Mouse (Mus musculus): Measurements from ENCODE around the gene Cdh4. TPM values are rescaled to one million over a fixed set of nuclear protein-coding genes. Genes with fewer than 3 reads are reported as not detected.

Gene Cdh4
- polyA plus RNA-seq, 1 experiment from 2014 or later: 42.8 TPM

- 53% methylated on average over 10 of the region's 10 CpGs for WGBS
- H3K4me3 ChIP-seq (replicated peaks; ENCODE audit: low read depth, low read length): no peak overlapping the region
- ATAC-seq (ENCODE audit: low FRiP score, low TSS enrichment) (no peak), DNase-seq (peak; percentile 36)
- H3K27ac ChIP-seq (replicated peaks; ENCODE audit: low read depth, low read length): no peak overlapping the region
- no peak overlapping the region for H3K9ac ChIP-seq (replicated peaks; ENCODE audit: low read length)
- H3K4me1 ChIP-seq (ENCODE audit: control insufficient read depth, insufficient read depth, low read length): peaks cover 7% of the 10 kb centered on the region
- no peaks in the 10 kb centered on the region for H3K9me3 ChIP-seq (ENCODE audit: control insufficient read depth, low read length)
- H3K36me3 ChIP-seq (ENCODE audit: control insufficient read depth, insufficient read depth, low read length): no peaks in the 10 kb centered on the region
- no peak overlapping the region for H3K4me2 ChIP-seq (ENCODE audit: low read length)
- H3K27me3 ChIP-seq (ENCODE audit: control insufficient read depth, insufficient read depth, low read length): no peaks in the 10 kb centered on the region
Observed at GRCm38 (mm10) chr2:179481363-179481762, 39.1 kb downstream of the Cdh4 start.

- Histone ChIP-seq H3K4me1 (ENCODE audit: control insufficient read depth, insufficient read depth, low read length) (peaks cover 5% of the 10 kb centered on the region; the same call in 1 of the 2 replicates), H3K9ac (replicated peaks; ENCODE audit: low read length) (no peak overlapping the region), H3K36me3 (ENCODE audit: control insufficient read depth, insufficient read depth, low read length) (no peaks in the 10 kb centered on the region), H3K4me3 (replicated peaks; ENCODE audit: low read depth, low read length) (no peak overlapping the region), H3K27me3 (ENCODE audit: control insufficient read depth, insufficient read depth, low read length) (no peaks in the 10 kb centered on the region), H3K4me2 (ENCODE audit: low read length) (no peak overlapping the region), H3K9me3 (ENCODE audit: control insufficient read depth, low read length) (no peaks in the 10 kb centered on the region), H3K27ac (replicated peaks; ENCODE audit: low read depth, low read length) (no peak overlapping the region)
- WGBS: 59% methylated on average over 21 of the region's 21 CpGs
- ATAC-seq (ENCODE audit: low FRiP score, low TSS enrichment) (peak; percentile 62), DNase-seq (peak; percentile 80)
Observed at GRCm38 (mm10) chr2:179488526-179489139, 46.4 kb downstream of the Cdh4 start.

- 42% methylated on average over 11 of the region's 11 CpGs for WGBS
- Histone ChIP-seq H3K27ac (replicated peaks; ENCODE audit: low read depth, low read length) (no peak overlapping the region), H3K9me3 (ENCODE audit: control insufficient read depth, low read length) (no peaks in the 10 kb centered on the region), H3K9ac (replicated peaks; ENCODE audit: low read length) (no peak overlapping the region), H3K36me3 (ENCODE audit: control insufficient read depth, insufficient read depth, low read length) (no peaks in the 10 kb centered on the region), H3K4me2 (ENCODE audit: low read length) (no peak overlapping the region), H3K4me3 (replicated peaks; ENCODE audit: low read depth, low read length) (no peak overlapping the region), H3K4me1 (ENCODE audit: control insufficient read depth, insufficient read depth, low read length) (peaks cover 5% of the 10 kb centered on the region; the same call in 1 of the 2 replicates), H3K27me3 (ENCODE audit: control insufficient read depth, insufficient read depth, low read length) (no peaks in the 10 kb centered on the region)
- ATAC-seq (ENCODE audit: low FRiP score, low TSS enrichment) (no peak), DNase-seq (peak; percentile 26)
Observed at GRCm38 (mm10) chr2:179491891-179492290, 49.7 kb downstream of the Cdh4 start.

GRCm38 (mm10) chr2:179494276-179494675, 52.0 kb downstream of the Cdh4 start:
- Histone ChIP-seq H3K4me3 (replicated peaks; ENCODE audit: low read depth, low read length) (no peak overlapping the region), H3K9me3 (ENCODE audit: control insufficient read depth, low read length) (no peaks in the 10 kb centered on the region), H3K27me3 (ENCODE audit: control insufficient read depth, insufficient read depth, low read length) (no peaks in the 10 kb centered on the region), H3K4me2 (ENCODE audit: low read length) (no peak overlapping the region), H3K9ac (replicated peaks; ENCODE audit: low read length) (no peak overlapping the region), H3K4me1 (ENCODE audit: control insufficient read depth, insufficient read depth, low read length) (no peaks in the 10 kb centered on the region), H3K36me3 (ENCODE audit: control insufficient read depth, insufficient read depth, low read length) (no peaks in the 10 kb centered on the region), H3K27ac (replicated peaks; ENCODE audit: low read depth, low read length) (no peak overlapping the region)
- WGBS: 94% methylated on average over 1 of the region's 1 CpGs
- ATAC-seq (ENCODE audit: low FRiP score, low TSS enrichment) (no peak), DNase-seq (no peak)

- H3K4me2 ChIP-seq (ENCODE audit: low read length): no peak overlapping the region
- H3K36me3 ChIP-seq (ENCODE audit: control insufficient read depth, insufficient read depth, low read length): no peaks in the 10 kb centered on the region
- ATAC-seq (ENCODE audit: low FRiP score, low TSS enrichment) (no peak), DNase-seq (no peak)
- no peaks in the 10 kb centered on the region for H3K27me3 ChIP-seq (ENCODE audit: control insufficient read depth, insufficient read depth, low read length)
- no peak overlapping the region for H3K9ac ChIP-seq (replicated peaks; ENCODE audit: low read length)
- H3K4me1 ChIP-seq (ENCODE audit: control insufficient read depth, insufficient read depth, low read length): no peaks in the 10 kb centered on the region
- H3K27ac ChIP-seq (replicated peaks; ENCODE audit: low read depth, low read length): no peak overlapping the region
- 89% methylated on average over 16 of the region's 16 CpGs for WGBS
- no peaks in the 10 kb centered on the region for H3K9me3 ChIP-seq (ENCODE audit: control insufficient read depth, low read length)
- H3K4me3 ChIP-seq (replicated peaks; ENCODE audit: low read depth, low read length): no peak overlapping the region
Observed at GRCm38 (mm10) chr2:179510439-179510838, 68.2 kb downstream of the Cdh4 start.

- no peak for ATAC-seq (ENCODE audit: low FRiP score, low TSS enrichment)
- 79% methylated on average over 9 of the region's 9 CpGs for WGBS
Observed at GRCm38 (mm10) chr2:179516559-179516958, 74.3 kb downstream of the Cdh4 start.

GRCm38 (mm10) chr2:179518456-179519032, 76.3 kb downstream of the Cdh4 start:
- Histone ChIP-seq H3K9me3 (ENCODE audit: control insufficient read depth, low read length) (no peaks in the 10 kb centered on the region), H3K27me3 (ENCODE audit: control insufficient read depth, insufficient read depth, low read length) (no peaks in the 10 kb centered on the region; the same call in 1 of the 2 replicates), H3K4me1 (ENCODE audit: control insufficient read depth, insufficient read depth, low read length) (peaks cover 38% of the 10 kb centered on the region), H3K36me3 (ENCODE audit: control insufficient read depth, insufficient read depth, low read length) (no peaks in the 10 kb centered on the region), H3K9ac (replicated peaks; ENCODE audit: low read length) (no peak overlapping the region), H3K27ac (replicated peaks; ENCODE audit: low read depth, low read length) (no peak overlapping the region), H3K4me3 (replicated peaks; ENCODE audit: low read depth, low read length) (no peak overlapping the region), H3K4me2 (ENCODE audit: low read length) (no peak overlapping the region)
- peak; percentile 57 for DNase-seq
- ATAC-seq (ENCODE audit: low FRiP score, low TSS enrichment): no peak
- WGBS: 20% methylated on average over 14 of the region's 14 CpGs

More at GRCm38 (mm10) chr2:179516559-179516958, 74.3 kb downstream of the Cdh4 start:
- Histone ChIP-seq H3K9ac (replicated peaks; ENCODE audit: low read length) (no peak overlapping the region), H3K27me3 (ENCODE audit: control insufficient read depth, insufficient read depth, low read length) (no peaks in the 10 kb centered on the region), H3K4me2 (ENCODE audit: low read length) (no peak overlapping the region), H3K27ac (replicated peaks; ENCODE audit: low read depth, low read length) (no peak overlapping the region), H3K4me3 (replicated peaks; ENCODE audit: low read depth, low read length) (no peak overlapping the region), H3K4me1 (ENCODE audit: control insufficient read depth, insufficient read depth, low read length) (peaks cover 26% of the 10 kb centered on the region), H3K9me3 (ENCODE audit: control insufficient read depth, low read length) (no peaks in the 10 kb centered on the region), H3K36me3 (ENCODE audit: control insufficient read depth, insufficient read depth, low read length) (no peaks in the 10 kb centered on the region)
- no peak for DNase-seq

- DNase-seq: no peak
- no peak overlapping the region for H3K27ac ChIP-seq (replicated peaks; ENCODE audit: low read depth, low read length)
Observed at GRCm38 (mm10) chr2:179519161-179519560, 76.9 kb downstream of the Cdh4 start.

GRCm38 (mm10) chr2:179519931-179520330, 77.7 kb downstream of the Cdh4 start:
- no peak for ATAC-seq (ENCODE audit: low FRiP score, low TSS enrichment)
- Histone ChIP-seq H3K9ac (replicated peaks; ENCODE audit: low read length) (no peak overlapping the region), H3K4me1 (ENCODE audit: control insufficient read depth, insufficient read depth, low read length) (peaks cover 38% of the 10 kb centered on the region), H3K27ac (replicated peaks; ENCODE audit: low read depth, low read length) (peak overlapping the region; percentile 38; the same call in 1 of the 2 replicates), H3K36me3 (ENCODE audit: control insufficient read depth, insufficient read depth, low read length) (no peaks in the 10 kb centered on the region), H3K9me3 (ENCODE audit: control insufficient read depth, low read length) (no peaks in the 10 kb centered on the region), H3K4me3 (replicated peaks; ENCODE audit: low read depth, low read length) (no peak overlapping the region), H3K4me2 (ENCODE audit: low read length) (no peak overlapping the region), H3K27me3 (ENCODE audit: control insufficient read depth, insufficient read depth, low read length) (no peaks in the 10 kb centered on the region; the same call in 1 of the 2 replicates)
- 26% methylated on average over 7 of the region's 7 CpGs for WGBS
- DNase-seq: no peak

More at GRCm38 (mm10) chr2:179519161-179519560, 76.9 kb downstream of the Cdh4 start:
- Histone ChIP-seq H3K4me2 (ENCODE audit: low read length) (no peak overlapping the region), H3K9me3 (ENCODE audit: control insufficient read depth, low read length) (no peaks in the 10 kb centered on the region), H3K36me3 (ENCODE audit: control insufficient read depth, insufficient read depth, low read length) (no peaks in the 10 kb centered on the region), H3K4me1 (ENCODE audit: control insufficient read depth, insufficient read depth, low read length) (peaks cover 38% of the 10 kb centered on the region), H3K9ac (replicated peaks; ENCODE audit: low read length) (no peak overlapping the region; the same call in 1 of the 2 replicates), H3K4me3 (replicated peaks; ENCODE audit: low read depth, low read length) (no peak overlapping the region), H3K27me3 (ENCODE audit: control insufficient read depth, insufficient read depth, low read length) (no peaks in the 10 kb centered on the region; the same call in 1 of the 2 replicates)
- no peak for ATAC-seq (ENCODE audit: low FRiP score, low TSS enrichment)
- 90% methylated on average over 7 of the region's 7 CpGs for WGBS

Measured in midbrain, embryonic 14.5 days (tissue).